Mouse (Mus musculus) testis, adult 2 months (tissue): ENCODE measurements around the gene Xpo1.

Experiments used
- CTCF ChIP-seq: fragments of 200-500 bp; IDR thresholded peaks from 2 replicates; pipeline ENCODE4 v1.5.1; 2012; ENCODE audit warnings: low read depth, mild to moderate bottlenecking, inconsistent platforms, low read length, moderate library complexity; ENCODE audit not compliant: control insufficient read depth, insufficient read depth, insufficient replicate concordance
- POLR2A ChIP-seq: fragments of 200-500 bp; IDR thresholded peaks from 2 replicates; pipeline ENCODE4 v1.6.1; 2012; ENCODE audit warnings: low read depth, mild to moderate bottlenecking, inconsistent platforms, low read length, moderate library complexity; ENCODE audit not compliant: control insufficient read depth

DNA sequence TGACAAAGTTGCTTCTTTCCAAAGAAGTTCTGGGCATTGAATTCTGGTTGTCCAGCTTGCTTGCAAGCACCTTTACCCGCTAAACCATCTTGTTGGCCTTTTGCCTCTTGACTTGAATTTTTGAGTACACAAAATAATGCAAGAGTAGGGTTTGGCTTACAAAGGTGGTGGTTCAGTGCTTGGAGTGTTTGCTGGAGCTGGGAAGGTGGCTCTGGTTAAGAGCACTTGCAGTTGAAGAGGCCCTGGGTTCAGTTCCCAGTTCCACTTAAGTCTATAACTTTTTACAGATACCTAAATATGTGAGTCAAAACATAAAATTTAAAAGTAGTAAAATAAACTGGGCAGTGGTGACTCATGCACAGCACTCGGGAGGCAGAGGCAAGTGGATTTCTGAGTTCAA is 42.5 kb downstream of the Xpo1 start:
- TF ChIP-seq CTCF (no peak), POLR2A (no peak)
